Mouse (Mus musculus): ENCODE results near the gene Zfp106. TPM values are rescaled to one million over a fixed set of nuclear protein-coding genes. Genes with fewer than 3 reads are reported as not detected.
"Not testable (repeated sequence)": the region's sequence is repeated elsewhere in the genome, so short reads cannot be mapped to it uniquely, and the experiment has no call there.

Gene Zfp106
- polyA plus RNA-seq, 1 experiment = 87.6 TPM

- peaks cover 4% of the 10 kb centered on the region; the same call in 1 of the 2 replicates for H3K4me1 ChIP-seq (replicated peaks; ENCODE audit: control insufficient read depth, insufficient read depth, low read length)
- no peak overlapping the region for H3K4me3 ChIP-seq (ENCODE audit: control insufficient read depth, insufficient read depth, low read length)
- H3K27ac ChIP-seq (ENCODE audit: control insufficient read depth, insufficient read depth, low read length) = no peak overlapping the region
- no peak for DNase-seq
- H3K36me3 ChIP-seq (ENCODE audit: control insufficient read depth, insufficient read depth, low read length) = peaks cover 4% of the 10 kb centered on the region; the same call in 1 of the 2 replicates
- H3K27me3 ChIP-seq (ENCODE audit: control insufficient read depth, insufficient read depth, low read length) = no peaks in the 10 kb centered on the region
- WGBS = 98% methylated on average over 3 of the region's 3 CpGs
- TF ChIP-seq POLR2A (IDR thresholded peaks at IDR 0.05; ENCODE audit: control insufficient read depth, extremely low read depth, insufficient read depth, low read length, poor library complexity) = no peak
- no peak for TF ChIP-seq CTCF (IDR thresholded peaks at IDR 0.05; ENCODE audit: borderline replicate concordance, control insufficient read depth, extremely low read depth, insufficient read depth, low read length, poor library complexity)
These were observed 7.4 kb upstream of the Zfp106 start for GRCm38 (mm10) chr2:120571081-120571480.

- Histone ChIP-seq H3K27me3 (ENCODE audit: control insufficient read depth, insufficient read depth, low read length) (no peaks in the 10 kb centered on the region), H3K36me3 (ENCODE audit: control insufficient read depth, insufficient read depth, low read length) (peaks cover 4% of the 10 kb centered on the region; the same call in 1 of the 2 replicates), H3K27ac (ENCODE audit: control insufficient read depth, insufficient read depth, low read length) (no peak overlapping the region; the same call in 1 of the 2 replicates), H3K4me3 (ENCODE audit: control insufficient read depth, insufficient read depth, low read length) (peak overlapping the region; percentile 70), H3K4me1 (replicated peaks; ENCODE audit: control insufficient read depth, insufficient read depth, low read length) (peaks cover 4% of the 10 kb centered on the region; the same call in 1 of the 2 replicates)
- WGBS = under 1% methylated on average over 22 of the region's 22 CpGs
- TF ChIP-seq POLR2A (IDR thresholded peaks at IDR 0.05; ENCODE audit: control insufficient read depth, extremely low read depth, insufficient read depth, low read length, poor library complexity) = no peak
- TF ChIP-seq CTCF (IDR thresholded peaks at IDR 0.05; ENCODE audit: borderline replicate concordance, control insufficient read depth, extremely low read depth, insufficient read depth, low read length, poor library complexity) = no peak; the same call in 1 of the 2 replicates
- DNase-seq = no peak
These were observed 4.2 kb upstream of the Zfp106 start for GRCm38 (mm10) chr2:120567798-120568320.

- 1% methylated on average over 42 of the region's 42 CpGs for WGBS
- peaks cover 4% of the 10 kb centered on the region; the same call in 1 of the 2 replicates for H3K36me3 ChIP-seq (ENCODE audit: control insufficient read depth, insufficient read depth, low read length)
These were observed 3.5 kb upstream of the Zfp106 start, which contains the start of gene Snap23 for GRCm38 (mm10) chr2:120566886-120567797. Gene Snap23 (plus strand): TSS chr2:120567671.

GRCm38 (mm10) chr2:120565363-120565762, 1.7 kb upstream of the Zfp106 start:
- 65% methylated on average over 2 of the region's 2 CpGs for WGBS
- no peak for DNase-seq
- H3K4me1 ChIP-seq (replicated peaks; ENCODE audit: control insufficient read depth, insufficient read depth, low read length) = peaks cover 4% of the 10 kb centered on the region; the same call in 1 of the 2 replicates
- no peaks in the 10 kb centered on the region for H3K36me3 ChIP-seq (ENCODE audit: control insufficient read depth, insufficient read depth, low read length)
- TF ChIP-seq CTCF (IDR thresholded peaks at IDR 0.05; ENCODE audit: borderline replicate concordance, control insufficient read depth, extremely low read depth, insufficient read depth, low read length, poor library complexity) (no peak), POLR2A (IDR thresholded peaks at IDR 0.05; ENCODE audit: control insufficient read depth, extremely low read depth, insufficient read depth, low read length, poor library complexity) (no peak)
- H3K27ac ChIP-seq (ENCODE audit: control insufficient read depth, insufficient read depth, low read length) = no peak overlapping the region
- no peak overlapping the region for H3K4me3 ChIP-seq (ENCODE audit: control insufficient read depth, insufficient read depth, low read length)
- no peaks in the 10 kb centered on the region for H3K27me3 ChIP-seq (ENCODE audit: control insufficient read depth, insufficient read depth, low read length)

More at GRCm38 (mm10) chr2:120566886-120567797, 3.5 kb upstream of the Zfp106 start, which contains the start of gene Snap23:
- Histone ChIP-seq H3K27me3 (ENCODE audit: control insufficient read depth, insufficient read depth, low read length) (no peaks in the 10 kb centered on the region), H3K27ac (ENCODE audit: control insufficient read depth, insufficient read depth, low read length) (no peak within 1 kb of the TSS; the same call in 1 of the 2 replicates), H3K4me3 (ENCODE audit: control insufficient read depth, insufficient read depth, low read length) (peak within 1 kb of the TSS; percentile 70), H3K4me1 (replicated peaks; ENCODE audit: control insufficient read depth, insufficient read depth, low read length) (peaks cover 4% of the 10 kb centered on the region; the same call in 1 of the 2 replicates)
- TF ChIP-seq POLR2A (IDR thresholded peaks at IDR 0.05; ENCODE audit: control insufficient read depth, extremely low read depth, insufficient read depth, low read length, poor library complexity) (peak; percentile 79), CTCF (IDR thresholded peaks at IDR 0.05; ENCODE audit: borderline replicate concordance, control insufficient read depth, extremely low read depth, insufficient read depth, low read length, poor library complexity) (peak; percentile 50; the same call in 1 of the 2 replicates)
- peak; percentile 88 for DNase-seq

- WGBS = 97% methylated on average over 4 of the region's 4 CpGs
- not testable (repeated sequence) for H3K27me3 ChIP-seq (ENCODE audit: control insufficient read depth, insufficient read depth, low read length); H3K4me1 ChIP-seq (replicated peaks; ENCODE audit: control insufficient read depth, insufficient read depth, low read length); H3K4me3 ChIP-seq (ENCODE audit: control insufficient read depth, insufficient read depth, low read length); DNase-seq; H3K27ac ChIP-seq (ENCODE audit: control insufficient read depth, insufficient read depth, low read length); H3K36me3 ChIP-seq (ENCODE audit: control insufficient read depth, insufficient read depth, low read length)
These were observed 1.0 kb upstream of the Zfp106 start for GRCm38 (mm10) chr2:120564548-120565188.

GRCm38 (mm10) chr2:120562859-120563234, 796 bp downstream of the Zfp106 start:
- Histone ChIP-seq H3K27ac (ENCODE audit: control insufficient read depth, insufficient read depth, low read length) (no peak overlapping the region), H3K27me3 (ENCODE audit: control insufficient read depth, insufficient read depth, low read length) (no peaks in the 10 kb centered on the region), H3K36me3 (ENCODE audit: control insufficient read depth, insufficient read depth, low read length) (no peaks in the 10 kb centered on the region), H3K4me3 (ENCODE audit: control insufficient read depth, insufficient read depth, low read length) (no peak overlapping the region), H3K4me1 (replicated peaks; ENCODE audit: control insufficient read depth, insufficient read depth, low read length) (peaks cover 2% of the 10 kb centered on the region; the same call in 1 of the 2 replicates)
- WGBS = 16% methylated on average over 9 of the region's 9 CpGs
- no peak for TF ChIP-seq CTCF (IDR thresholded peaks at IDR 0.05; ENCODE audit: borderline replicate concordance, control insufficient read depth, extremely low read depth, insufficient read depth, low read length, poor library complexity)
- TF ChIP-seq POLR2A (IDR thresholded peaks at IDR 0.05; ENCODE audit: control insufficient read depth, extremely low read depth, insufficient read depth, low read length, poor library complexity) = no peak
- no peak for DNase-seq
